Mouse (Mus musculus) megakaryocyte, embryonic 14.5 days (primary cell): Measurements from ENCODE around the gene Susd4.

Experiments
- FLI1 ChIP-seq: IDR thresholded peaks from 2 replicates; pipeline ENCODE4 v1.6.1; 2012; ENCODE audit warnings: low read length, inconsistent platforms, mixed read lengths
- GATA1 ChIP-seq: IDR thresholded peaks from 3 replicates; pipeline ENCODE4 v1.6.1; 2012; ENCODE audit warnings: mixed read lengths, low read length, inconsistent platforms, borderline replicate concordance

DNA sequence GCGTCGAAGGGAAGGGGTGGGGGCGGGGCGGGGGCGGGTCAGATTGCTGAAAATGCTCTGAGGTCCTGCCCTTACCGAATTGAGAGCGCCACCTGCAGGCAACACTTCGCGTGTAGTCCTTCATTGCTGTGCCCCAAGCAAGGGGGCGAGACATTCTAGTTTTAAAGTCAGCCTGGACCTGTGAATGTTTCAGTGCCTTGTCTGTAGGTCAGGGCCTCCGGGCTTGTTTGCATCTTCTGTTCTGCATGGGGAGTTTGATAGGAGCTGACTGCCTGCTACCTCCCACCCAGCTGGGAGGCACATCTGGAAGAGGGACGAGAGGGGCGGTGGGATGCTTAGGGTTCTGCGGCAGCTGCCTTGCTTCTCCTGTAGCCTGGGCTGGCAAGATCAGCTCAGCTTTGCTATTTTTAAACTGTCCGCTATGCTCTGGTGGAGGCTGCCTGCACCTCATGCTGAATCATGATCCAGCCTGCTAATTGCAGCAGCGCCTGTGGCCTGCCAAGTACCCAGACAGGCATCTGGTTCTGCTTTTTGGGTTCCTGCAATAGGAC is 28.9 kb downstream of the Susd4 start:
- TF ChIP-seq GATA1 (no peak), FLI1 (no peak)
